ENCODE assay signal across 18 mouse cellular contexts in the genomic region with DNA sequence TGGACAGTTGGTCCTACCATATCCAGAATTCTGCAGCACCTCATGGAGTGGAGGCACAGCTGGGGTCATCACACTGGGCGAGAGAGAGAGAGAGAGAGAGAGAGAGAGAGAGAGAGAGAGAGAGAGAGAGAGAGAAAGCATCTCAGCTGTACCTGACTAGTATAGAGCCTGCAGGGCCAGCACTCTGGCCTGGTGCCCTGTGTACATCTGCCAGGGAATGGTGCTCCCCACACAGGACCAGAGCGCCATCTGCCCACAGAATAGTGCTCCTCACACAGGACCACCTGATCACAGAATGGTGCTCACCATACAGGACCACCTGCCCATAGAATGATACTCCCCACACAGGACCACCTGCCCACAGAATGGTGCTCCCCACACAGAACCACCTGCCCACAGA.
DNase-seq lines count a peak whose midpoint lies in the region; ATAC-seq and TF ChIP-seq lines count a peak whose summit lies in the region.
"Had no signal": no experiment of that assay in that cellular context is flagged by ENCODE, and none has a peak within 500 bp of the region (broad histone marks: within the 10 kb centered on the region; RNA-seq: fewer than 3 reads in every experiment).

No protein-coding gene starts in this region.

- ATAC-seq in cerebellum, adult (ENCODE audit: insufficient number of reproducible peaks, low FRiP score, low TSS enrichment), result no peak
- ATAC-seq: activated CD4-positive, CD25-positive, alpha-beta regulatory T cell, adult 4 months; CD4-positive, CD25-positive, alpha-beta regulatory T cell, adult 4 months; Patski had no signal

- H3K4me3 ChIP-seq in cerebellum, adult 2 months (replicated peaks; ENCODE audit: insufficient read depth, low read depth, low read length), result no peak overlapping the region

- peak; percentile 23; the same call in 1 of the 2 replicates for TF ChIP-seq CTCF in cerebellum, adult 2 months (IDR thresholded peaks at IDR 0.05; ENCODE audit: borderline replicate concordance, insufficient read depth, low read depth, low read length)

- WGBS in cerebellum, adult 2 months, result 91% methylated on average over 2 of the region's 2 CpGs

- H3K27ac ChIP-seq in cerebellum, adult 2 months (ENCODE audit: insufficient read depth, low read length), result no peak overlapping the region

- no peaks in the 10 kb centered on the region for H3K27me3 ChIP-seq in cerebellum, adult 2 months (ENCODE audit: control insufficient read depth, insufficient read depth, low read length)
- H3K27me3 ChIP-seq: Patski had no signal

- peak in 1 of 2 experiments; percentile 25 for DNase-seq in cerebellum, adult 2 months
- DNase-seq in cerebellum, adult 18-20 months, result no peak
- DNase-seq in cerebellum, adult 9-11 months, result peak; percentile 23
- DNase-seq: adrenal gland, adult 2 months; adrenal gland, adult 8-10 months; adrenal gland, postnatal 10 days; adrenal gland, postnatal 14 days; adrenal gland, postnatal 25 days; adrenal gland, postnatal 36 days; B cell, adult 2 months; cerebellum, adult 11 months; cerebellum, adult 11-12 months; cerebellum, adult 8-10 months; cerebellum, adult 9-10 months had no signal

- no peak for TF ChIP-seq POLR2A in cerebellum, adult 2 months (IDR thresholded peaks at IDR 0.05; ENCODE audit: borderline replicate concordance, insufficient read depth, low read length)

- peaks cover 46% of the 10 kb centered on the region for H3K4me1 ChIP-seq in cerebellum, adult 2 months (ENCODE audit: control insufficient read depth, insufficient read depth, low read length)
